Mouse (Mus musculus) erythroblast, embryonic 14.5 days (primary cell): ENCODE data around the gene Rnase13.

Experiments
- GATA1 ChIP-seq: IDR thresholded peaks from 2 replicates; pipeline ENCODE4 v1.6.1; 2012; ENCODE audit warnings: low read length, inconsistent platforms, mixed read lengths
- TAL1 ChIP-seq: IDR thresholded peaks from 3 replicates; pipeline ENCODE4 v1.6.1; 2012; ENCODE audit warnings: low read length, inconsistent platforms, mixed read lengths

- TF ChIP-seq GATA1 = no peak
- no peak for TF ChIP-seq TAL1
These were observed 36.5 kb downstream of the Rnase13 start for GRCm38 (mm10) chr14:51886051-51886450.
